Mouse (Mus musculus): ENCODE data around the gene Nup85. TPM values are rescaled to one million over a fixed set of nuclear protein-coding genes. Genes with fewer than 3 reads are reported as not detected.

Gene Nup85
- polyA plus RNA-seq, 1 experiment: 42.6 TPM

DNA sequence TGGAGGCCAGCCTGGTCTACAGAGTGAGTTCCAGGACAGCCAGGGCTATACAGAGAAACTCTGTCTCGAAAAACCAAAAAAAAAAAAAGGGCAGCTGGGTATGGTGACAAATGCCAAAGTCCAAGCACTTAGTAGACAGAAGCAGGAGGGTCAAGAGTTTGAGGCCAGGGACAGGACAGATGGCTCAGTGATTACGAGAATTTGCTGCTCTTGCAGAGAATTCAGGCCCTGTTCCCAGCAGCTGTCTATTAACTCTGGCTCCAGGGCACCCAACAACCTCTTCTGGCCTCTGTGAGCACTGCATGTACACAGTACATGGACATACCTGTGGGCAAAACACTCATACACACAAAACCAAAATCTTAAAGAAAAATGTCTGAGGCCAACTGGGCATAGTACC is 53.8 kb downstream of the Nup85 start:
- no peaks in the 10 kb centered on the region; the same call in 1 of the 2 replicates for H3K36me3 ChIP-seq (ENCODE audit: control insufficient read depth, insufficient read depth, low read length)
- peaks cover 3% of the 10 kb centered on the region for H3K4me1 ChIP-seq (ENCODE audit: control insufficient read depth, insufficient read depth, low read length)
- no peaks in the 10 kb centered on the region for H3K27me3 ChIP-seq (ENCODE audit: control insufficient read depth, insufficient read depth, low read length)
- TF ChIP-seq POLR2A (IDR thresholded peaks at IDR 0.05; ENCODE audit: control insufficient read depth, low read depth, low read length): no peak
- TF ChIP-seq CTCF (IDR thresholded peaks at IDR 0.05; ENCODE audit: control insufficient read depth, insufficient read depth, insufficient replicate concordance, low read depth, low read length): no peak
- H3K4me3 ChIP-seq (ENCODE audit: control insufficient read depth, low read depth, low read length): no peak overlapping the region
- H3K27ac ChIP-seq (ENCODE audit: control insufficient read depth, insufficient read depth, low read depth, low read length): no peak overlapping the region

GRCm38 (mm10) chr11:115618732-115619516 is 54.7 kb downstream of the Nup85 start:
- Histone ChIP-seq H3K36me3 (ENCODE audit: control insufficient read depth, insufficient read depth, low read length) (no peaks in the 10 kb centered on the region), H3K4me1 (ENCODE audit: control insufficient read depth, insufficient read depth, low read length) (no peaks in the 10 kb centered on the region; the same call in 1 of the 2 replicates), H3K4me3 (ENCODE audit: control insufficient read depth, low read depth, low read length) (no peak overlapping the region), H3K27me3 (ENCODE audit: control insufficient read depth, insufficient read depth, low read length) (no peaks in the 10 kb centered on the region), H3K27ac (ENCODE audit: control insufficient read depth, insufficient read depth, low read depth, low read length) (no peak overlapping the region)
- no peak for TF ChIP-seq POLR2A (IDR thresholded peaks at IDR 0.05; ENCODE audit: control insufficient read depth, low read depth, low read length)
- no peak for TF ChIP-seq CTCF (IDR thresholded peaks at IDR 0.05; ENCODE audit: control insufficient read depth, insufficient read depth, insufficient replicate concordance, low read depth, low read length)

GRCm38 (mm10) chr11:115619949-115620348 is 55.7 kb downstream of the Nup85 start:
- Histone ChIP-seq H3K27me3 (ENCODE audit: control insufficient read depth, insufficient read depth, low read length) (no peaks in the 10 kb centered on the region), H3K4me3 (ENCODE audit: control insufficient read depth, low read depth, low read length) (no peak overlapping the region), H3K27ac (ENCODE audit: control insufficient read depth, insufficient read depth, low read depth, low read length) (no peak overlapping the region), H3K4me1 (ENCODE audit: control insufficient read depth, insufficient read depth, low read length) (no peaks in the 10 kb centered on the region; the same call in 1 of the 2 replicates), H3K36me3 (ENCODE audit: control insufficient read depth, insufficient read depth, low read length) (no peaks in the 10 kb centered on the region)
- TF ChIP-seq POLR2A (IDR thresholded peaks at IDR 0.05; ENCODE audit: control insufficient read depth, low read depth, low read length) (no peak), CTCF (IDR thresholded peaks at IDR 0.05; ENCODE audit: control insufficient read depth, insufficient read depth, insufficient replicate concordance, low read depth, low read length) (no peak)

DNA sequence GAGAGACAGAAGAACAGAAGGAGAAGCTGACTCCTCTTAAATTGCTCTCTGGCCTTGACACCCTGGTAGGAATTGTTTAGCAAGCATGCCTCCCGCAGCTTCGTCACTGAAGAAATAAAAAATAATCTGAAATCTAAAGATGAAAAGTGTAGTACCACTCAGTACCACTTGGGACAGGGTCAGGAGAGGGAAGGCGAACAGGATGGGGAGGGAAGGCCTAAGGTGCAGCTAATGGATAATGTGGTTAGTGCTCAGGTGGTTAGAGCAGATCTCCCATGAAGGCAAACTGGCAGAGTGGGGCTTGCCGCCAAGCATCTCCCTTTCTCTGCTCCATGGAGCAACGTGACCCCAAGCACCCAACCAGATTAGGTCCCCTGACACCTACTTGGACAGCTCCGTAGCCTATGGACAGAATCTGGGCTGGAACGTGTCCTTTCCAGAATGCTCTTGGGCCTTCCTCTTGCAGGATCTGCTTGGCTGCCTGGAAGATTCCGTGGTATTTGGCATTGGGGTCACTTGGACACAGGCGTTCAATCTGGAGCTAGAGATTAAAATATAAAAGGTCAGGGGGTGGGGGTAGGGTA is 59.3 kb downstream of the Nup85 start:
- Histone ChIP-seq H3K4me3 (ENCODE audit: control insufficient read depth, low read depth, low read length) (no peak overlapping the region), H3K27ac (ENCODE audit: control insufficient read depth, insufficient read depth, low read depth, low read length) (no peak overlapping the region), H3K27me3 (ENCODE audit: control insufficient read depth, insufficient read depth, low read length) (no peaks in the 10 kb centered on the region), H3K4me1 (ENCODE audit: control insufficient read depth, insufficient read depth, low read length) (peaks cover 2% of the 10 kb centered on the region; the same call in 1 of the 2 replicates), H3K36me3 (ENCODE audit: control insufficient read depth, insufficient read depth, low read length) (no peaks in the 10 kb centered on the region)
- TF ChIP-seq POLR2A (IDR thresholded peaks at IDR 0.05; ENCODE audit: control insufficient read depth, low read depth, low read length) (no peak), CTCF (IDR thresholded peaks at IDR 0.05; ENCODE audit: control insufficient read depth, insufficient read depth, insufficient replicate concordance, low read depth, low read length) (peak; percentile 25; the same call in 1 of the 2 replicates)

DNA sequence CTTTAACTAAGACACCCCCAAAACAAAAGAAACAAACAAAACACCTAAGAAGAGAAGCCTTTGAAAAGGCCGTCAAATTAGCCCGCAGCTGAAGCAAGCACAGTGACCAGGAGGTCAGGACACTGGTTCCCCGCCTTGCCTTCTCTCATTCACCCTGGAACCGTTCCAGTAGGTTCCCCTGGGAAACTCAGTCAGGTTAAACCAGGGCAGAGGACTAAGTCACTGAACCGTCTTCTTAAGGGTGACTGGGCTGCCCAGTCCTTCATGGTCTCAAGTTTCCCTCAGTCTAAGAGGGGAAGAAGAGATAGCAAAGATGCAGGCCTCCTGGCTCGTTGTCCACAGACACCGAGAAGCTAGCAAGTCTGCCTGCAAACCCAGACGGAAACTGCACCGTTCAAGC is 61.6 kb downstream of the Nup85 start:
- TF ChIP-seq POLR2A (IDR thresholded peaks at IDR 0.05; ENCODE audit: control insufficient read depth, low read depth, low read length) (no peak), CTCF (IDR thresholded peaks at IDR 0.05; ENCODE audit: control insufficient read depth, insufficient read depth, insufficient replicate concordance, low read depth, low read length) (no peak)
- no peaks in the 10 kb centered on the region for H3K36me3 ChIP-seq (ENCODE audit: control insufficient read depth, insufficient read depth, low read length)
- H3K27me3 ChIP-seq (ENCODE audit: control insufficient read depth, insufficient read depth, low read length): no peaks in the 10 kb centered on the region
- H3K4me3 ChIP-seq (ENCODE audit: control insufficient read depth, low read depth, low read length): no peak overlapping the region
- H3K27ac ChIP-seq (ENCODE audit: control insufficient read depth, insufficient read depth, low read depth, low read length): no peak overlapping the region
- peaks cover 2% of the 10 kb centered on the region; the same call in 1 of the 2 replicates for H3K4me1 ChIP-seq (ENCODE audit: control insufficient read depth, insufficient read depth, low read length)

- Histone ChIP-seq H3K36me3 (ENCODE audit: control insufficient read depth, insufficient read depth, low read length) (no peaks in the 10 kb centered on the region), H3K27me3 (ENCODE audit: control insufficient read depth, insufficient read depth, low read length) (no peaks in the 10 kb centered on the region), H3K27ac (ENCODE audit: control insufficient read depth, insufficient read depth, low read depth, low read length) (no peak overlapping the region), H3K4me1 (ENCODE audit: control insufficient read depth, insufficient read depth, low read length) (peaks cover 2% of the 10 kb centered on the region; the same call in 1 of the 2 replicates), H3K4me3 (ENCODE audit: control insufficient read depth, low read depth, low read length) (peak overlapping the region; percentile 90)
- no peak for TF ChIP-seq CTCF (IDR thresholded peaks at IDR 0.05; ENCODE audit: control insufficient read depth, insufficient read depth, insufficient replicate concordance, low read depth, low read length)
- TF ChIP-seq POLR2A (IDR thresholded peaks at IDR 0.05; ENCODE audit: control insufficient read depth, low read depth, low read length): no peak
Observed at GRCm38 (mm10) chr11:115626824-115627616, 62.8 kb downstream of the Nup85 start.

Data from testis, adult 2 months (tissue).